Mouse (Mus musculus) brain, embryonic 14.5 days (tissue): ENCODE results near the gene Cdh15.

Experiments used
- CTCF ChIP-seq: fragments of 200-500 bp; IDR thresholded peaks from 2 replicates; pipeline ENCODE4 v1.5.1; 2012; ENCODE audit warnings: inconsistent platforms, mild to moderate bottlenecking, moderate library complexity, borderline replicate concordance; ENCODE audit not compliant: insufficient read depth, insufficient read length; ENCODE audit errors: extremely low read depth
- POLR2A ChIP-seq: fragments of 200-500 bp; IDR thresholded peaks from 2 replicates; pipeline ENCODE4 v1.6.1; 2012; ENCODE audit warnings: mild to moderate bottlenecking, inconsistent platforms, borderline replicate concordance; ENCODE audit not compliant: poor library complexity, insufficient read depth, insufficient read length, severe bottlenecking; ENCODE audit errors: extremely low read depth

- TF ChIP-seq POLR2A: no peak
- TF ChIP-seq CTCF: no peak
Observed at GRCm38 (mm10) chr8:122811870-122812494, 35.8 kb upstream of the Cdh15 start.
